Mouse (Mus musculus) lung, postnatal 25 days (tissue): ENCODE measurements around the gene Olfr1110.
"Not testable (repeated sequence)": the region's sequence is repeated elsewhere in the genome, so short reads cannot be mapped to it uniquely, and the experiment has no call there.

Source experiments
- DNase-seq: peaks from one replicate; pipeline ENCODE4 v3.0.0; 2022; ENCODE audit warnings: low spot score

Gene Olfr1110

DNA sequence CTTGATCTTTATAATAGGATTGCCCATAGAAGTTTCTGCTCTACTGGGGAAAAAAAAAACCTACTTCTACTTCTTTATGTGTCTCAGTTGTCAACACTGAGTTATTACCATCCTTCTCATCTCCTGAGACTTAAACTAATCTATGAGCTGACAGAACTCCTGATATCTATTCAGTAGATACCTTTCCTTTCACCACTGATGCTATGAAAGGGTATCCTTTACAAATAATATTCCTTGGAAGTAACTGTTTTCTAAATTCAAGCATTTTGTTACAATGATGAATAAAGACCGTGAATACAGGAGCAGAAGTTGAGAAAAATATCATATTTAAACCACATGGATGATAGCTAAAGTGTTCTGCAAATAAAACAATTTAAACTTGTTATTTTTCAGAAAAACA lies at the start of gene Olfr1110:
TSS of gene Olfr1110 (minus strand) at position 101 of the 400 bp plus-strand sequence.
- DNase-seq, result no peak

GRCm38 (mm10) chr2:87187498-87187897 lies 47.4 kb upstream of the Olfr1110 start, which contains the start of gene Olfr1112:
Gene Olfr1112 (plus strand): TSS chr2:87187798.
- no peak for DNase-seq

DNA sequence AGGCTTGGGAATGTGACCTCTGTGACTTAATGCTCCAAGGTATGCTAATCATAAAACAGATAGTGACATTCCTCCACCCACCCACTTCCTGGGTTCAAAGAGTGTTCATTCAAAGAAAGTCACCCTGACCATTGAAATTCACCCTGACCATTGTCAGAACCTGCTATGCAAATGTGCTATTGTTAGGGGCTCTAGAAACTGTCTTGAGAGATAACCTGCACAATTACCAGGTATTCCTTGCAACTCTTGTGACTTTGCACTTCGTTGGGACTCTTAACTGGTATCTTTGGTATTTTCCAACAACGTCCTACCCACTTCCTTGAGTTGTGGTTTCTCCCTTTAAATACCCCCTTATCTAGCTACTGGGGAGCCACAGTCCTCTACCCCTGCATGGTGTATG lies 27.6 kb upstream of the Olfr1110 start:
- not testable (repeated sequence) for DNase-seq

- DNase-seq, result no peak
These were observed 12.4 kb upstream of the Olfr1110 start, which contains the start of gene Olfr1111 for GRCm38 (mm10) chr2:87152524-87152923. Gene Olfr1111 (minus strand): TSS chr2:87152624.

DNA sequence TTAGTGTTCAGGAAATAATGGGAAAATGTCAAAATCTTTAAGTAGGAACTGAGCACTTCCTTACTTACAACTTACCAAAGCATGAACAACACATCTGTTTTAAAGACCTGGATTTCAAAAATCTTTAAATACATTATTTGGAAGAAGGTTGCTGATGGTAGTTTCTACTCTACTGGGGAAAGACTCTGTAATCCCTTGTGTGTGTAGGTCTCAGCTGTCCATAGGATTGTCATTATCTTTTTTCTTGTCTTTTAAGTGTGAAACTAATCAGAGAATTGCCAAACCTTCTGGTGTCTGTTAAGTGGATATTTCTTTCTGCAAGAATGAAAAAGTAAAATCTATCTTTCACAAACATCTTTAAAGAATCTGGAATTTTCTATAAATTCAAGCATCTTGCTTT lies 25.6 kb downstream of the Olfr1110 start, which contains the start of gene Olfr259:
TSS of gene Olfr259 (minus strand) at position 101 of the 400 bp plus-strand sequence.
- no peak for DNase-seq

GRCm38 (mm10) chr2:87095908-87096307 lies 44.2 kb downstream of the Olfr1110 start, which contains the start of gene Olfr1109:
Gene Olfr1109 (minus strand): TSS chr2:87096008.
- no peak for DNase-seq
